Mouse (Mus musculus): ENCODE results near the gene Mreg. TPM values are rescaled to one million over a fixed set of nuclear protein-coding genes. Genes with fewer than 3 reads are reported as not detected.
A peak's percentile ranks its signal among the peaks of the same experiment; 100 is the strongest.
"Not testable (repeated sequence)": the region's sequence is repeated elsewhere in the genome, so short reads cannot be mapped to it uniquely, and the experiment has no call there.

The Mreg gene
- total RNA-seq, 2 experiments from 2014 or later, result 38.1 to 52.4 TPM

DNA sequence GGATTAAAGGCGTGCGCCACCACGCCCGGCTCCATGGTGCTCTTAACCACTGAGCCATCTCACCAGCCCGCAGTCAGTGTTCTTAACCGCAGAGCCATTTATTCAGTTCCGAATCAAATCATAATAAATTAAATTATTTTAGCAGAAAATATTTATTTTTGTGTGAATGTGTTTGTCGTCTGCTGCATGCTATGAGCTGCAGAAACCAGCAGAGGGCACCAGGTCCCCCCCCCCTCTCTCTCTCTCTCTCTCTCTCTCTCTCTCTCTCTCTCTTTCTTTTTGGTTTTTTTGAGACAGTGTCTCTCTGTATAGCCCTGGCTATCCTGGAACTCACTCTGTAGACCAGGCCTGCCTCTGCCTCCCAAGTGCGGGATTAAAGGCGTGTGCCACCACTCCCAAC is 20.5 kb upstream of the Mreg start:
- intact Hi-C loops (cut with DNase I); DNase-seq: not testable (repeated sequence)

DNA sequence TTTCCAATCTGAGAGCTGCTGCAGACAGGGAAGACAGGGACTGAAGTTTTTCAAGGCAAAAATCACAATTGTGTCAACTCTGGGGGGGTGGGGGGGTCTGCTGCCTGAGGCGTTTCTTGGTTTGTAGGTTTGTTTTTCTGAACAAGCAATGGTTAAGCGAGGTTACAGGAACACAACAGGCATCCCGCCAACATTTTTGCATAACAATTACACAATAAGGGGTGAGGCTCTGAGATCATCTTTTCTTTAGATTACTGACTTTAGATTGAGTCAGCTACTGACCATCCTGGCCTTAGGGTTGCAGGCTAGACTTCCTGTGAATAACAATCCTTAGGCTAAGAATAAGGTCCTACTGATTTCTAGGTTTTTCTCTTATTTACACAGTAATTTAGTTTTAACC is 16.9 kb upstream of the Mreg start:
- intact Hi-C loops (cut with DNase I), result no loop called here
- no peak for DNase-seq

DNA sequence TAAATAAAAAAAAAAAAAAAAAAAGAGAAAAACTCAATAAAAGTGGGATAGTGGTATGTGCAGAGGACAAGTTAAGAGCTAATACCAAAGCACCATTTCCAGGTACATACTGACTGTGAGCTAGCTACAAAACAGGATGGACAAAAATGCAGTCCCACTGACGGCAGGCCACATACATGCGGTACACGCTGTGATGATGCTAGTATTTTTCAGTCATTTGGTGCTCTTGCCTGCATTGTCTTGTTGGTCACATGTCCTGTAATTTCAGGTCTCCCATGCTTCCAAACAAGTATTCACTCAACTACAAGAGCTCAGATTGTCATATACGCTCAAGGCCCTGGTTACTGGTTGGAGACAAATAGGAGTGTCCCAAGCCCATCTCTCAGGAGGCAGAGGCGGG is 15.4 kb upstream of the Mreg start:
- DNase-seq, result no peak

DNA sequence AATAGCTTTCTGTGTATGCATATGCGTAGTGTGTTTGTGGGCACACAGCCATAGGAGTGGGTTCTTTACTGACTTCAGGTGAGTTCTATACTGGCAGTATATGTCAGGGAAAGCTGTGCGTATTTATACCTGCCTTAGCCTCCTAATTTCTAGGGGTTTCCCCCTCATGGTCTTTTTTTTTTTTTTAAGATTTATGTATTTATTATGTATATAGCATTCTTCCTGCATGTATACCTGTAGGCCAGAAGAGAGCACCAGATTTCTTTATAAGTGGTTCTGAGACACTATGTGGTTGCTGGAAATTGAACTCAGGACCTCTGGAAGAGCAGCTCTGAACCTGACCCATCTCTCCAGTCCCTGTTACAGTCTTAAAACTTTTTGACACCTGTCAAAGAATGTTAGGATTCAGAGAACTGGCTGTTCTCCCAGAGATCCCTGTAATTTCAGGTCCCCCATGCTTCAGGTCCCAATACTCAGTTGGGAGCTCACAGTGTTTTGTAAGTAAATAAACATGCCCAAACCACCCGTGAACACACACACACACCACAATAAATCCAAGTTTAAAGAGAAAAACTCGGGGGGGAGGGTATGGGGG is 14.9 kb upstream of the Mreg start:
- intact Hi-C loops (cut with DNase I), result no loop called here
- DNase-seq, result no peak

More for the DNA sequence above, 15.4 kb upstream of the Mreg start:
- intact Hi-C loops (cut with DNase I), result no loop called here

DNA sequence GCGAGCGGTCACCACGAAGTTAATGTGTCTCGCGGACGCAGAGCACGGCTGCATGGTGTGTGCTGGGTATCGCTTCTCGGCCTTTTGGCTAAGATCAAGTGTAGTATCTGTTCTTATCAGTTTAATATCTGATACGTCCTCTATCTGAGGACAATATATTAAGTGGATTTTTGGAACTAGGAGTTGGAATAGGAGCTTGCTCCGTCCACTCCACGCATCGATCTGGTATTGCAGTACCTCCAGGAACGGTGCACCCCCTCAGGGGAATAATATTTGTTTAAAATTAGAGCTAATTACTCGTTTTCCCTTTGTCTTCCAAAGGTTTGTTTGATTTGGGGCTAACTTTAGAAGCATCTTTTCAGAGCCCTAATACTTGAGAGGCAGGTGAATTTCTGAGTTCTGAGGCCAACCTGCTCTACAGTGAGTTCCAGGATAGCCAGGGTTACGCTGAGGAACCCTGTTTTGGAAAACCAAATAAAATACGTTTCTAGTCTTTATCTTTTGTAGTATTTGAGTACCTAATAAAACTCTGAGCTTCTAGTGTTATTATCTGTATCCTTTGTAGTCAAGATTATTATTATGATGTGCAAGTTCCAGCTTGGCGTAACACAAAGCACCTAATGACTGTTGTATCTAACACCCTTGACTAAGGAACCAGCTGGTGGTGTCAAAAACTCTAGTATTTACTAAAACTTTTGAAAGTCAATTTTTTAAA is 14.2 kb upstream of the Mreg start:
- intact Hi-C loops (cut with DNase I), result no loop called here

DNA sequence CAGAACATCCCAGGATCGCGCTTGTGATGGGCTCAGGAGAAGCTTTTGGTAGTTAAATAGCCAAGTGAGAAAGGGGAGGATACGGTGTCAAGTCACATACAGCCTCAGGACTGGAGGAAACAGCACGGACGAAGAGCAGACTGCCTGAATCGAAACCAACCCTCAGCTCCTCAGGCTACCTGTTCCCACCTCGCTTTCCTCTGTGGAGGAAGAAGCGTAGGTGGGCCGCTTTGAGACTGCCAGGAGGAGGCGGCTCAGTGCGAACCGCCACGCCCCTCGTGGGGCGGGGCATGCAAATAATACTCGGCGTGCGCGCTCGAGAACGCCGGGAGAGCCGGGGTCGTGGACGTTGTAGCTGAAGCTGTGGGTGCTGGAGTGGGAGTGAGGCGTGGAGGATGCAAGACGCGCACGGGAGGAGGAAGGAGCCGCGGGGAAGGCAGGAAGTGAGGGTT is 13.6 kb upstream of the Mreg start:
- intact Hi-C loops (cut with DNase I), result not testable (repeated sequence)
- peak; percentile 67 to 70 for DNase-seq

More for the DNA sequence above, 14.2 kb upstream of the Mreg start:
- DNase-seq, result no peak

DNA sequence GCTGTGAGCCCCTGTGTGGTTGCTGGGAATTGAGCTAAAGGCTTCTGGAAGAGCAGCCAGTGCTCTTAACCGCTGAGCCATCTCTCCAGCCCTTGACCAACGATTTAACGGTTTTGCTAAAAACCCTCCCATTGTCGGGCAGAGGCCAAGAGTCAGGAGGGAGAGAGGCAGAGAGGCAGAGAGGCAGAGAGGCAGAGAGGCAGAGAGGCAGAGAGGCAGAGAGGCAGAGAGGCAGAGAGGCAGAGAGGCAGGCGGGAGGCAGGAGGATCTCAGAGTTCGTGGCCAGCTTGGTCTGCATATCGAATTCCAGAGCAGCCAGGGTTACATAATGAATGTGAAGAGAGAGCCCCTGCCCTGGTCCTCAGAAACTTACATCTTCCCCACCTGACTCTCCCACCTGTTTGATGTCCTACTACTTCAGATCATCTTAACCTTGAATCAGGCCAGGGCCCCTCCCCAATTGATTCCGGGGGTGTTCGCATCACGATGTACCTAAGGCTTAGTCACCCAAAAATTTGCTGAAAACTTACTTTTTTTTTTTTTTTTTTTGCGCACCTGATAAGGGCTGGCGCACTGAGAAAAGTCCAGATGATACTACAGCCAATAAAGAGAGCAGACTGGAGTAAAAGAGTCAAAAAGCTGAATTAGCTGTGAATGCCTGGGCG is 13.1 kb upstream of the Mreg start:
- intact Hi-C loops (cut with DNase I), result no loop called here
- DNase-seq, result no peak

DNA sequence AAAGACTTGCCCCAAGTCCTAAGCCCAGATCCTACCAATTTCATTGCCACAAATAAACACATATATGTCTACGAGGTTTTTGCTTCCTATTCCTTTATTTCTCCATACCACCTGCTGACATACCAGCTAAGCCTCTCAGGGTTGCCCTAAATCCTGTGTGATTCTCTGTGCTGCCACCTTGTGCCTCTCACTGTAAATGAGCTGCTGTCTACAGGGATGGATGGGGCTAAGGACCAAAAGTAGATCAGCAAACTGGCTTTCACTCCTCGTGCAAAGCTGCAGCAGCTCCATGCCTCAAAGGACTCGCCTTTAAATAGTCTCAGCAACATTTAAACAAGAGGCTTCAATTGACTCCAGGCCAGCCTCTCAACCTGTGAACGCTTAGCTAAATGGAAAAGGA is 7.9 kb upstream of the Mreg start:
- intact Hi-C loops (cut with DNase I), result no loop called here
- no peak for DNase-seq

DNA sequence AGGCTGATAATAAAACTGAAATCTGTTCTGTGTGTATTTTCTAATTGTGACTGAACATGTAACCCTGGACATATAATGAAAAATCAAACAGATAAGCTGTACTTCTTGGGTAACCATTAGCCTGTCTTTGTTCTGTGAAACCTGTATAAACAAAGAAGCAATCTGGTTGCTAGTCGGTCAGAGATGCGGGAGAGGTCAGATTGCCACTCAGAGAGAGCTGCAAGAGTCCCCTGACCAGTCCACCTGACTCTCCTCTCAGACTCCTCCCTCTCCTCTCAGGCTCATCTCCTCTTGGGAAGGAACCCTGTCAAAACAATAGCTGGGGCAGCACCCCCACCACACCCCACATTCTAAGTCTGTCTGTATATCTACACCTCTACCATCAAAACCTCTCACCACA is 7.0 kb upstream of the Mreg start:
- intact Hi-C loops (cut with DNase I), result no loop called here
- DNase-seq, result no peak

DNA sequence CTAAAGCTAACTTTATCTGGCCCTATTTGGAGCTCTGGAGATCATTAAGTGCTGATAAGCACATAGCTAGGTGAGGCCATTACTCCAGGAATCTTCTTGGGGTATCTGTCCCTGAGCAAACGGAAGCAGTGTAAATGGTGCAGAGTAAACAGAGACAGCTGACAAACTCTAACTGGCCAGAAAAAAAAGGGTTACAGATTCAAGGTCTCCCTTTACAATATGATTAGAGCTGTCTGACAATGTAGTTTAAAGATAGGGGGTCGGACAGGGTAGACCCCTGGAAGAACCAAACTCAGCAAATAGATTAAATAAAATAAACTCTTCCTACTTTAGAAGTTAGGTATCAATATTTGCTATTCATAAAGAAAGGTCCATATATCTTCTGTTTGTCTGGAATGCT is 6.5 kb upstream of the Mreg start:
- intact Hi-C loops (cut with DNase I), result no loop called here
- DNase-seq, result no peak

DNA sequence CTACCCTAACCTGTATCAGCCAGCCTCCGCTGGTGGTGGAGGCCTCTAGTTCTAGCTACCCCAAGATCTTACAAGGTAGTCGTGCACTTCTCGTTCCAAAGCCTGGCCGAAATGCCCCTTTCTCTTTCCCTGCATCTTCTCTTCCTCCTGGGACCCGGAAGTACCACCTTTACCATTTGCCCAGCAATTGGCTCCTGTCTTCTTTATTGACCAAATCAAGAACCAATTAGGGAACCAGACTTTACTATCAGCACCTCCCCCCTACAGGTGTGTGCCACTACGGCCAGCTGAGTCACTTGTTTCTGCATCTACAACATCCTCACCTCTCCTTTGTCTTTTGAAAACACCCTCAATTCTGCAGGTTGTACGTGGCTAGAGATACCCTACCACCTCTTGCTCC is 4.7 kb upstream of the Mreg start:
- no peak for DNase-seq
- intact Hi-C loops (cut with DNase I), result no loop called here

DNA sequence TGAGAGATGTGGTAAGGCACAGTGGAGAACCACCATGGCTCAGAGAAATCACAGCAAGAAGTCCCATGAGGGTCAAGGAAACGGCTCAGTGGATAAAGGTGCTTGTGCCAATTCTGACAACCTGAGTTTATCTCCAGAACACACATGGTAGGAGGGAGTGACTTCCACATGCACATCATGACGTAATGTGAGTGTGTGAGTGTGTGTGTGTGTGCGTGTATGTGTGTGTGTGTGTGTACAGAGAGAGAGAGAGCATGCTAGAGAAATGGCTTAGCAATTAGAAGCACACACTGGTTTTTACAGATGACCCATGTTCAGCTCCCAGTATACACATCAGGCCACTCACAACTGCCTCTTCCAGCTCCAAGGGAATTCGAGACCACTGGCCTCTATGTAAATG is 3.1 kb upstream of the Mreg start:
- intact Hi-C loops (cut with DNase I), result no loop called here
- no peak for DNase-seq

DNA sequence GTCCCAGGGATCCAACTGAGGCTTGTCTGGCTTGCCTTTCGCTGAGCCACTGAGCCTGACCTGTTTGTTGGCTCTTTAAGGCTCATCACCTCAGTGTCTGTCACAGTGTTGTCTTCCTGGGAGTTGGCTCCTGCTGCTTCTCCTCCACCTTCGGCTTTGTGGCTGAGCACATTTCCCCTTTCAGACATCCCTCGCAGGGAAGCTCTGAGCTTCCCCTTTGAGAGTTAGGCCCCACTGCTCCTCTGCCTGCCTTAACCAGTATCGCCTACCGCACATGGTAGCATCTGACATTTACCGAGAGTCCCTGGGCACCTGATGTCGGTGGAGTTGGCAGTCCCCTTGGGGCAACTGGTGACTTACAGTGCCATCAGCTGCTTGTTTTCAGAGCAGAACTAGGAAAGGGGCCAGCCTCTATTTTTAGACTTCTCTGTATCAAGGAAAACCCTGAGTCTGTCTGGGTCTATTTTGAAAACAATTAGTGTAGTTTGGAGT is 2.4 kb upstream of the Mreg start:
- DNase-seq, result peak; percentile 36 to 63
- intact Hi-C loops (cut with DNase I), result no loop called here

DNA sequence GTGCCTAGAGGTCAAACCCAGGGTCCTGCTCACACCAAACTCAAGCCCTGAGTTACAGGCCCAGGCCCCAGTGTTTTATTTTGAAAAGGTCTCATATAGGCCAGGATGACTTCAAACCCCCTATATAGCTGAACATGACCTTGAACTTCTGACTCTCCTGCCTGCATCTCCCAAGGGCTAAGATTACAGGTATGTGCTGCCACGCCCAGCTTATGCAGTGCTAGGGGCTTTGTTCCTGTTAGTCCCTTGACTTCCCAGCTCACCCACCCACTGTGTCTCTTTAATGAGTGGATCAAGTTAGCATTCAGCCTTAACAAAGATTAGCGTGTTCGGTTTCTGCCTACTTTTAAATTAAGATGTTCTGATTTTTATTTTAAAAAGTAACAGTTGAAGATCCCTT is 1.8 kb upstream of the Mreg start:
- intact Hi-C loops (cut with DNase I), result no loop called here
- DNase-seq, result no peak

DNA sequence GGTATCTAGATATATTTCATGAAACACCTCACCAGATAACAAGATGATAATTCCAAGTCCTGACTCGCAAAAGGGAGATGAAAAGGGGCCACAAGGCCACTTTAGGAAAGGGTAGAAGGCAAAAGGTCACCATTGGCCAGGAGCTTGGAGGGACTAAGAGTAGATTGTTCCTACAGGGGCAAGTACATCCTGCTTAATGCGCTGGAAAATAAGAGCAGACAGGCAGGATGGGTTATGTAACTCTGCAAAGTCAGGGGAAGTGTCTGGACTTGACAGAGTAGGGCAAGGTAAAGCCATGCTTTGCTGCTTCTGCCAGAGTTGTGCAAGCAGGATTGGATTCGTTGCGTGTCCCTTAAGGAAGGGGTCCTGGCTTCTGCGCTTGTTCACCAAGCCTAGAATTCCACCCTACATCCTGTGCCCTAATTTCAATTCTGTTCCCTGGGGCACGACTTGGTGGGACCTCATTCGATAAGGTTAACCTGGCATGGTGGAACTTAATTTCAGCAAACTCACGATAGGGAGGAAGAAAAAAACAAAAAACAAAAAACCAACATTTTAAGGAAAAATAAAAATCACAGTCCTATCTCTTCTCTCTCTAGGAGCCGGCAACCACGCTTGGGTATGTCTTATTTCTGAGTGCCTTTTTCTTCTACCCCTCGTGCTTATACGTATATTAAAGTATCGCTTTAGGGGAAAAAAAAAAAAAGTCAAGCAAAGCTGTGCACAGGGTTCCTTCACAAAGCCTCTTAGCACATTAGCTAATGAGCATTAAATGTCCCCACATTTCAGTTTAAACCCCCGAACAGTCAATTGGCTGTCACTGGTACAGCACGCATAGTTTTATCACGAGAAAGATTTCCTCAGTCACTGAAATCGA is 1.1 kb downstream of the Mreg start:
- intact Hi-C loops (cut with DNase I), result no loop called here
- DNase-seq, result no peak

DNA sequence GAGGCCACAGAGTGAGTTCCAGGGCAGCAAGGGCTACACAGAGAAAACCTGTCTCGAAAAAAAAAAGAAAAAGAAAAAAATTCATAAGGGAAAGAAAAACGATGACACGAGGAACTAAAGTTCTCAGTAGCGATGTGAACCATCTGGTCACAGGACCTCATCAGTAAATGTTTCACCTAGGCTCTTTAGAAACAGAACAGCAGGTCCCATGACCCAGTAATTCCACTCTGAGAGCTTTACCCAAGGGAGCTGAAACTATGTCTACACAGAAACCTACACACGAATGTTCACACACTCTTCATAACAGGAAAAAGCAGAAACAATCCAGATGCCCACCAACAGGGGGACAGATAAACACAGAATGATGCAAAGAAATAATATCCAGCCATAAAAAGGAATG is 4.0 kb downstream of the Mreg start:
- DNase-seq, result no peak
- intact Hi-C loops (cut with DNase I), result no loop called here

DNA sequence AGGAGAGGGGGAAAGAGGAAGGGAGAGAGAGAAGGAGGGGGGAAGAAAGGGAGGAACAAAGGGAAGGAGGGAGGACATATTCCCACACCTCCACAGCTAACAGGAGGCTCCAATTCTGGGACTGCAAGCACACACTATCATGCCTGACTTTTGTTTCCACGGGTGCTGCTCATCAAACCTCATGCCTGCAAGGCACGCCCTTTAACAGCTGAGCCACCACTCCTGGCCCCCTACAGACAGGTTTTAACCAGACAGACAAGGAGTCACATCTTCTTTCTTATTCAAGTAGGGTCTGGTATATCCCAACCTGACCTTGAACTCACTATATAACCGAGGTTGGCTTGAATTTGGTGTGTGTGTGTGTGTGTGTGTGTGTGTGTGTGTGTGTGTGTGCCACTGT is 7.0 kb downstream of the Mreg start:
- DNase-seq, result no peak
- intact Hi-C loops (cut with DNase I), result no loop called here

DNA sequence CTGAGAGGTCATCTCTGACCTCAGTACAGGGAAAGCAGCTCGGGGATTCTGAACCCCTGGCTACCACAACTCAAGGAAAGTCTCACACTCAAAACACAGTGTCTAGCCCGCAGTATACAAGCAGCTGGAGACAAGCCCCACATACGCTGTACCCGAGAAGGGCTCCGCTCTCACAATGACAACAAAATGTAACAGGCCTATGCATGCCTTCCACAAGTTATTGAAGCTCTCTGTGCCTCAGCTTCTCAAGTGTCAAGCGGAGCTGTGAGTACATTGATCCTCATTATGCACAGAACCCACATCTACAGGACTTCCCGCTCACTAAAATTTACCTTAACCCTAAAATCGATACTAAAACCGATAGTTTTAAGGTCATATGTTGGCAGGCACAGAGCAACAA is 8.9 kb downstream of the Mreg start:
- intact Hi-C loops (cut with DNase I), result no loop called here
- DNase-seq, result no peak

DNA sequence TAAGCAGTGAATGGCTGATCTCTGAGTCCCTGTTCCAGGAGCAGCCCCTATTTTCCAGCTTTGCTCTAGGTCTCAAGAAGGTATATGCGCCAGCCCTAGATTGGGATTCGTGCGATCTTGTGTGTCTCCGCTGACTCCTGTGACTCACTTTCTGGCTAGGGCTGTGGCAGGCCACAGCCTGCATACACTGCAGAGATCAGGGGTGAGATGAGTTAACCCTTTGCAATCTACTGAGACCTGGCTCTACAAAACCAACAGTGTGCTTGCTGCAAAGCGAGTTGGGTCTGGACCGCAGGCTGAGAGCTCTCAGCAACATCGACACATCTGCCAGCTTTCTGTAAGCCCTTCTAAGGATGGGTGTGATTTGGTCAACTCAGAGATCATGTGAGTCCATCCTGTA is 9.4 kb downstream of the Mreg start:
- intact Hi-C loops (cut with DNase I), result no loop called here
- DNase-seq, result no peak

DNA sequence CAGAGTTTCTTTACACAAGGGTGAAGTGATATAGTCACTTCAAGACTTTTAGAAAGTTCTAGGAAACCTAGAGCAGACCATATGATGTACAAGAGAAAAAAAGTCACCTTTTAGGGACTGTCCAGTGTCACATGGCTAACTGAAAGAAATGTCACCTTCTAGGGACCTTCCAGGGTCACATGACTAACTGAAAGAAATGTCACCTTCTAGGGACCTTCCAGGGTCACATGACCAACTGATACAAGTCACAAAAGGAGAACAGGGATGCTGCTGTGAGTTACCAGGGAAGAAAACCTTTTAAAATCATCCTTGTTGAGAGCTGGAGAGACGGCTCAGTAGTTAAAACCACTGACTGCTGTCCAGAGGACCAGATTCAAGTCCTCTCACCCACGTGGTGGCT is 10.0 kb downstream of the Mreg start:
- no peak for DNase-seq
- intact Hi-C loops (cut with DNase I), result no loop called here

DNA sequence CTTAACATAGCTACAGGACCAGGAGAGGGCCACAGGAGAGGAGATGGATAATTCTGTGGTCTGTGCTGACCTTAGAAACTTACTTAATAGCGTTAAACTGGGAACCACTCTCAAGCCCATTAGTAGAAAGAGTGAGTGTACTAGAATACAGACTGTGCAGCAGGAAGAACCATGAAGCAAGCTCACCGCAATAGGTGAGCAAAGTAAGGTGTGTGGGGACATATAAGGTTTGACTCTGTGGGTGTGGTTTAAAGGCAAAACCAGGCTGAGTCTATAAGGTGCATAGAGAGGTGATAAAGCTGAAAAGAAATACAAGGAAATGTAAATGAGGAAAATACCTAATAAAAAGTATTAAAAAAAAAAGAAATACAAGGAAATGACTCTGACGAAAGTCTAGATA is 11.0 kb downstream of the Mreg start:
- DNase-seq, result no peak
- intact Hi-C loops (cut with DNase I), result no loop called here
